Mouse (Mus musculus) forebrain, embryonic 16.5 days (tissue): Measurements from ENCODE around the gene Ndufaf2. TPM values are rescaled to one million over a fixed set of nuclear protein-coding genes. Genes with fewer than 3 reads are reported as not detected.

Experiments used
- ATAC-seq: fragments of 200-750 bp; cut with Nextera tagmentation; 2 replicates; pipeline ENCODE4 v1.8.0; 2017; ENCODE audit warnings: mild to moderate bottlenecking, moderate library complexity
- H3K27ac ChIP-seq: fragments of 300-500 bp; sonication (generic); 2 replicates; pipeline ENCODE4 v1.5.1; 2014; ENCODE audit warnings: low read length, control low read depth
- H3K27me3 ChIP-seq: fragments of 300-500 bp; sonication (generic); replicated peaks from 2 replicates; pipeline ENCODE4 v1.6.1; 2014; ENCODE audit warnings: low read length; ENCODE audit not compliant: control insufficient read depth, insufficient read depth
- H3K36me3 ChIP-seq: fragments of 300-500 bp; sonication (generic); 2 replicates; pipeline ENCODE4 v1.6.1; 2014; ENCODE audit not compliant: control insufficient read depth, insufficient read depth
- H3K4me1 ChIP-seq: fragments of 300-500 bp; sonication (generic); replicated peaks from 2 replicates; pipeline ENCODE4 v1.6.1; 2014; ENCODE audit warnings: low read length; ENCODE audit not compliant: control insufficient read depth, insufficient read depth
- H3K4me2 ChIP-seq: fragments of 300-500 bp; sonication (generic); 2 replicates; pipeline ENCODE4 v1.6.1; 2014; ENCODE audit warnings: mild to moderate bottlenecking, low read length, control low read depth
- H3K4me3 ChIP-seq: fragments of 300-500 bp; sonication (generic); replicated peaks from 2 replicates; pipeline ENCODE4 v1.5.1; 2014; ENCODE audit warnings: mild to moderate bottlenecking, low read length, control low read depth
- H3K9ac ChIP-seq: fragments of 300-500 bp; sonication (generic); replicated peaks from 2 replicates; pipeline ENCODE4 v1.6.1; 2014; ENCODE audit warnings: low read depth, low read length, control low read depth
- H3K9me3 ChIP-seq: fragments of 300-500 bp; sonication (generic); 2 replicates; pipeline ENCODE4 v1.6.1; 2016; ENCODE audit warnings: low read length; ENCODE audit not compliant: control insufficient read depth
- WGBS: fragments of 180-500 bp; shearing (Covaris S2); extraction: QIAGEN DNeasy Blood & Tissue Kit; methylation state at CpG from one replicate; pipeline ENCODE4 v1.1.7; 2014; 5-methylcytosine and 5-hydroxymethylcytosine counted together
- polyA plus RNA-seq: library from polyadenylated mRNA; unstranded; fragments of >200 nt; fragmentation: Nextera tagmentation; extraction: Ambion mirVana; gene quantifications from 2 replicates; pipeline ENCODE4 v1.2.1, GENCODE M21; 2015

Ndufaf2 gene
- polyA plus RNA-seq, 1 experiment from 2014 or later = 72.8 TPM

- 30% methylated on average over 3 of the region's 3 CpGs for WGBS
- Histone ChIP-seq H3K9me3 (no peaks in the 10 kb centered on the region), H3K4me1 (peaks cover 11% of the 10 kb centered on the region), H3K36me3 (no peaks in the 10 kb centered on the region), H3K9ac (no peak overlapping the region), H3K27me3 (no peaks in the 10 kb centered on the region), H3K4me3 (no peak overlapping the region), H3K27ac (no peak overlapping the region), H3K4me2 (no peak overlapping the region)
- ATAC-seq = no peak
These were observed 202.2 kb downstream of the Ndufaf2 start for GRCm38 (mm10) chr13:107956246-107956645.

- WGBS = 6% methylated on average over 15 of the region's 18 CpGs
- H3K27ac ChIP-seq = no peak overlapping the region
- no peak overlapping the region for H3K9ac ChIP-seq
- peak overlapping the region; percentile 5; the same call in 1 of the 2 replicates for H3K4me2 ChIP-seq
- no peaks in the 10 kb centered on the region for H3K27me3 ChIP-seq
- H3K36me3 ChIP-seq = no peaks in the 10 kb centered on the region
- H3K9me3 ChIP-seq = no peaks in the 10 kb centered on the region
- ATAC-seq = peak; percentile 77
- H3K4me3 ChIP-seq = no peak overlapping the region
- H3K4me1 ChIP-seq = peaks cover 11% of the 10 kb centered on the region
These were observed 202.9 kb downstream of the Ndufaf2 start for GRCm38 (mm10) chr13:107955327-107956110.

GRCm38 (mm10) chr13:107954445-107955261 lies 203.8 kb downstream of the Ndufaf2 start:
- no peak overlapping the region for H3K27ac ChIP-seq
- 15% methylated on average over 16 of the region's 16 CpGs for WGBS
- no peak for ATAC-seq

GRCm38 (mm10) chr13:107954100-107954444 lies 204.4 kb downstream of the Ndufaf2 start:
- Histone ChIP-seq H3K4me1 (peaks cover 11% of the 10 kb centered on the region), H3K9ac (no peak overlapping the region), H3K27ac (no peak overlapping the region), H3K4me3 (no peak overlapping the region), H3K4me2 (no peak overlapping the region), H3K27me3 (no peaks in the 10 kb centered on the region), H3K9me3 (no peaks in the 10 kb centered on the region), H3K36me3 (no peaks in the 10 kb centered on the region)
- ATAC-seq = no peak
- WGBS = 30% methylated on average over 9 of the region's 9 CpGs

More at GRCm38 (mm10) chr13:107954445-107955261, 203.8 kb downstream of the Ndufaf2 start:
- H3K27me3 ChIP-seq = no peaks in the 10 kb centered on the region
- no peak overlapping the region for H3K4me3 ChIP-seq
- H3K36me3 ChIP-seq = no peaks in the 10 kb centered on the region
- H3K9me3 ChIP-seq = no peaks in the 10 kb centered on the region
- peak overlapping the region; percentile 5; the same call in 1 of the 2 replicates for H3K4me2 ChIP-seq
- no peak overlapping the region; the same call in 1 of the 2 replicates for H3K9ac ChIP-seq
- peaks cover 11% of the 10 kb centered on the region for H3K4me1 ChIP-seq

Other genes with a start within 250 kb of the Ndufaf2 start
- 46.7 and 55.1 TPM in 2 replicates for gene Smim15, start 114.2 kb downstream of the Ndufaf2 start, polyA plus RNA-seq
- 33.3 and 33.5 TPM in 2 replicates for gene Ercc8, start 108 bp upstream of the Ndufaf2 start, polyA plus RNA-seq
- gene Elovl7, start 55.8 kb upstream of the Ndufaf2 start, polyA plus RNA-seq = 1.8 and 2.4 TPM in 2 replicates
- 5.4 and 5.8 TPM in 2 replicates for gene Depdc1b, start 157.7 kb upstream of the Ndufaf2 start, polyA plus RNA-seq